Mouse (Mus musculus) embryonic fibroblast, embryonic 13.5 days (primary cell): Measurements from ENCODE around the gene Shd. TPM values are rescaled to one million over a fixed set of nuclear protein-coding genes. Genes with fewer than 3 reads are reported as not detected.

Experiments used
- H3K27ac ChIP-seq: 2 replicates; pipeline ENCODE4 v1.5.1; 2012; ENCODE audit warnings: low read length, control low read depth, inconsistent platforms; ENCODE audit not compliant: insufficient read depth
- H3K4me1 ChIP-seq: 2 replicates; pipeline ENCODE4 v1.6.1; 2011; ENCODE audit warnings: low read length; ENCODE audit not compliant: control insufficient read depth, insufficient read depth
- H3K4me3 ChIP-seq: 2 replicates; pipeline ENCODE4 v1.5.1; 2011; ENCODE audit warnings: mild to moderate bottlenecking, control low read depth, low read length; ENCODE audit not compliant: insufficient read depth
- CTCF ChIP-seq: IDR thresholded peaks from 2 replicates; pipeline ENCODE4 v1.5.1; 2011; ENCODE audit warnings: mild to moderate bottlenecking, control low read depth, low read length, moderate library complexity, borderline replicate concordance; ENCODE audit not compliant: insufficient read depth
- POLR2A ChIP-seq: IDR thresholded peaks from 2 replicates; pipeline ENCODE4 v1.6.1; 2011; ENCODE audit warnings: low read depth, mild to moderate bottlenecking, control low read depth, low read length, moderate library complexity
- polyA plus RNA-seq: library from polyadenylated mRNA; stranded (reverse); fragments of >200 nt; gene quantifications from 2 replicates; pipeline ENCODE4 v1.2.4, GENCODE M21; 2011; ENCODE audit warnings: low read depth; ENCODE audit not compliant: missing spikeins, insufficient read length

The Shd gene
- polyA plus RNA-seq, 1 experiment, result 0.39 TPM

DNA sequence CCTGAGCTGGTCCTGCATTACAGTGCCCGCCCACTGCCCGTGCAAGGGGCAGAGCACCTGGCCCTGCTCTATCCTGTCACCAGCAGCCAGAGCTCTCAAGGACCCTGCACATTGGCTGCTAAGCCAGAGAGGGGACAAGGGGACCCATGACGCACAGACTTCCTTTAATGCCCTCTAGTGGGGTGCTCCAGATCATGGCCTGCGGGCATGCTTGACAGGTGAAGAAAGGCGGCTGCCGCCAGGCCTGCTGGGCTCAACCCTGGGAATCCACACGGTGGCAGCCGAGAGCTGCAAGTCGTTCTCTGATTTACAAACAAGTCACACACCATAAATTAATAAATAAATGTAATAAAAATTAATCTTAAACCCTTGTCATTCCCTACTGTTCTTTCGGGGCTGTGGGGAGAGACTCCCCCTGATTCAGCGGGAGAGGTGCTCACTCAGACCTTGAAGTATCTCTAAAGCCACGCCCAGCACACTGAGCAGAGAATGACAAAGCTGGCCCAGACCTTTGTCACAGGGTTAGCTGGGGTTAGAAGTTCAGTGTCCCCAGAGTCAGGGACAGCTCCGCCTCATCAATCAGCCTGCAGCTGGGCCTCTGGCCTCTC is 6.1 kb downstream of the Shd start:
- H3K27ac ChIP-seq, result no peak overlapping the region

DNA sequence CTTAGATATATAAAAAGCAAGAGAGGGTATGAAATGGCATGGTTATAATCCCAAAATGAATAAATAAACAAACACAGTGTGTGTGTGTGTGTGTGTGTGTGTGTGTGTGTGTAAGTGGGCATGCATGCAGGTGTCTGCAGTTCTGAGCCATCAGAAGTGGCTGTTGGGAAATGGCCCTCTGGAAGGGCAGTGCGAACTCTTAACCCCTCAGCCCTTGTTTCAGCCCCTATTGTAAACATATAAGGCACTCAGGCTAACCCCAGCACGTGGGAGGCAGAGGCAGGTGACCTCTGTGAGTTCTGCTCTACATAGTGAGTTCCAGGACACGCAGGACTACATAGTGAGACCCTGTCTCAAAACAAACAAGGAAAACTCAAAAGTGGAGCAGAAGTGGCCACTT is 7.0 kb downstream of the Shd start:
- Histone ChIP-seq H3K4me1 (no peaks in the 10 kb centered on the region), H3K4me3 (no peak overlapping the region), H3K27ac (no peak overlapping the region)
- no peak for TF ChIP-seq POLR2A
- TF ChIP-seq CTCF, result no peak

More for the DNA sequence above, 6.1 kb downstream of the Shd start:
- no peaks in the 10 kb centered on the region for H3K4me1 ChIP-seq
- no peak overlapping the region for H3K4me3 ChIP-seq
- TF ChIP-seq CTCF (peak; percentile 72), POLR2A (no peak)

DNA sequence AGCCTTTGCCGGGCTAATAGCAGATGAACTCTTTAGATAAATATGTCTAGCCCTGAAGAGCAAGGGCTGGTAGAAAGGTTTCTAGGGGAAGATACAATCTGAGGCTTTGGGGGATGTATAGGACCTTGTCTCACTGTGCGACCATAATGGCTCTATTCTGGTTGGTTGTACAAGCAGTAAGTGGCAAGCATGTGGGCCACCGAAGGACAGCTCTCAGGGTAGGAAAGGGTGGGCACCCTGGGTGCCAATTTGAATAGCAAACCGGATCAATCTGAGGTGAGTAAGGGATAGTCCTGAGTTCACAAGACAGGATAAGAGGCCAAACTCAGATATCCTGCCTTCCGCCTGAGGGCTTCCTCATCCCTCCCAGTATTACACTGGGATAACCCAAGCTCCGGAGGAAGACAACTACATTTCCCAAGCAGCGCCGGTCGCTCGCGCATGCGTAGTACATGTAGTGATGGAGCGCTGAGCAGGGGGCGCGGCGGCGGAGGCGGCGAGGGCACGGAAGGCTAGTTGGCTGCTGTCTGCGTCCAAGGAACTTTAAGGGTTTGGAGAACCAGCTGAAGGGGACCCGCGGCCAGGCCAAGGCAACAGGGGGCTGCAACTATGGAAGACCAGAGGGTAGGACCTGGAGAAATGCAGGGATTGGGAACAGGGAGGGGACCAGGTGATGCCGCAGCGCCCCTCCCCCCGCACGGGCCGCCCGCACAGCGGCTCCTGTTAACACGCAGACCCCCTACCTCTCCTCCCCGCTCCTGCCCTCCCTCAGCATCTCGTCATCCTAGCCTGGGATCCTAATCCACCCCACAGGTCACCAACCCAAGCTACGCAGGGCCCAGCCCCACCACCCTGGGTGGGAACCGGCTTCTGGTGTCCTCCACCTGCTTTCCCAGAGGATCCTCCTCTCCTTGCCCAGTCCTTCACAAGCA is 16.0 kb downstream of the Shd start, which contains the start of gene Fsd1:
Fsd1 (plus strand) TSS at position 480 of the 932 bp plus-strand sequence.
- TF ChIP-seq CTCF, result no peak
- no peak; the same call in 1 of the 2 replicates for TF ChIP-seq POLR2A
- Histone ChIP-seq H3K4me3 (peak within 1 kb of the TSS; percentile 47), H3K4me1 (no peaks in the 10 kb centered on the region), H3K27ac (no peak within 1 kb of the TSS)

DNA sequence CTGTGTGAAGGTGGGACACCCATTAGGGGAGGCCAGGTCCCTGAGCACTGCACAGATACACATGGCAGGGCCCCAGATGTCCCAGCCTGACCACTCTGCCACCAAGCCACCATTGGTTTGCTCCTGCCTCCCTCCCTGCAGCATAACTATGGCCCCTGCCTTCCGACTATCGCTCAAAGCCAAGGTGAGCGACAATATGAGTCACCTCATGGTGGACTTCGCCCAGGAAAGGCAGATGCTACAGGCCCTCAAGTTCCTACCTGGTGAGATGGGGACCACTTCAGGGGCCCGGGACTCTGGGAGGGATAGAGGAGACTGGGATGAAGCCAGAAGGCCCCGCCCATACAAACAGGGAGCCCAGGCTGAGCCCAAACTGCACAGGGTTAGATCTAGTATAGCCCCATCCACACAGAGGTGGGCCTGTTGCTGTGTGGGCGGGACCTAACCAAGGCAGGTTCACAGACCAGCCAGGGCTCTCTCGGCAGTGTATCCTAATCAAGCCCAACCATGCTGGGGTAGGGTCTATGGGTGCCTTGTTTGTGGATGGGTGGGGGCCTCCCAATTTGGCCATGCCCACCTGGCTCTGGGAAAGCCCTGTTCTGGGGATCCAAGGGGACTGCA is 20.1 kb downstream of the Shd start:
- no peak overlapping the region for H3K27ac ChIP-seq

DNA sequence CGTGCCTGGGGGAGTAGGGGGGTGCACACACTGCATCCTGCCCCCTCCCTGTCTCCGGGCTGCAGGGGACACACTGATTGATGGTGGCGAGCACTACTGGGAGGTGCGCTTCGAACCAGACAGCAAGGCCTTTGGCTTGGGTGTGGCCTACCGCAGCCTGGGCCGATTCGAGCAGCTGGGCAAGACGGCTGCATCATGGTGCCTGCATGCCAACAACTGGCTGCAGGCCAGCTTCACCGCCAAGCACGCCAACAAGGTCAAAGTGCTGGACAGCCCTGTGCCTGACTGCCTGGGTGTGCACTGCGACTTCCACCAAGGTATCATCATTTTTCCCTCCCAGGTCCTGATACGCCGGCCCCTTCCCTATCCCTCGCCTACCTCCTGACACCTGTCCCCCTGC is 25.7 kb downstream of the Shd start:
- Histone ChIP-seq H3K4me3 (no peak overlapping the region), H3K4me1 (no peaks in the 10 kb centered on the region), H3K27ac (no peak overlapping the region)
- TF ChIP-seq CTCF, result no peak
- TF ChIP-seq POLR2A, result no peak

More for the DNA sequence above, 20.1 kb downstream of the Shd start:
- Histone ChIP-seq H3K4me3 (no peak overlapping the region), H3K4me1 (no peaks in the 10 kb centered on the region)
- TF ChIP-seq CTCF (no peak), POLR2A (no peak)

GRCm38 (mm10) chr17:55999794-56000499 is 29.7 kb downstream of the Shd start:
- Histone ChIP-seq H3K4me3 (no peak overlapping the region), H3K4me1 (no peaks in the 10 kb centered on the region), H3K27ac (no peak overlapping the region)
- TF ChIP-seq CTCF, result no peak
- no peak for TF ChIP-seq POLR2A

DNA sequence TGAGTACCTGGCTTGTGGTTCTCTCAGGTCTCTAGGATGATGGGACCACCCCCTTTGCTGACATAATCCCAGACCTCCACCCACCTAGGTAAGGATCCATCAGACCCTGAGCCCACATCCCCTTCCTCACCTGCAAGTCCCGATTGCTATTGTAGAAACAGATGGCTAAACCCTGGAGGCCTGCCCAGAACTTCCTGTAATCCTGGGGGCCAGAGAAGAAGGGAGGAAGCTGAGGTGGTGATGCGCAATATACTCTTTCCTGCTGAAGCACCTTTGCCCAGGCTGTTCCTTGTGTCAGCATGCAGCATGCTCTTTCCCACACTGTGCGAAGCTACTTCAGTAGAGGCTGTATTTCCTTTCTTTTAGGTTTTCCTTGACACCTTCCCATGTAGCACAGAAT is 32.7 kb downstream of the Shd start:
- Histone ChIP-seq H3K4me1 (no peaks in the 10 kb centered on the region), H3K27ac (no peak overlapping the region), H3K4me3 (no peak overlapping the region)
- TF ChIP-seq POLR2A (no peak), CTCF (no peak)

DNA sequence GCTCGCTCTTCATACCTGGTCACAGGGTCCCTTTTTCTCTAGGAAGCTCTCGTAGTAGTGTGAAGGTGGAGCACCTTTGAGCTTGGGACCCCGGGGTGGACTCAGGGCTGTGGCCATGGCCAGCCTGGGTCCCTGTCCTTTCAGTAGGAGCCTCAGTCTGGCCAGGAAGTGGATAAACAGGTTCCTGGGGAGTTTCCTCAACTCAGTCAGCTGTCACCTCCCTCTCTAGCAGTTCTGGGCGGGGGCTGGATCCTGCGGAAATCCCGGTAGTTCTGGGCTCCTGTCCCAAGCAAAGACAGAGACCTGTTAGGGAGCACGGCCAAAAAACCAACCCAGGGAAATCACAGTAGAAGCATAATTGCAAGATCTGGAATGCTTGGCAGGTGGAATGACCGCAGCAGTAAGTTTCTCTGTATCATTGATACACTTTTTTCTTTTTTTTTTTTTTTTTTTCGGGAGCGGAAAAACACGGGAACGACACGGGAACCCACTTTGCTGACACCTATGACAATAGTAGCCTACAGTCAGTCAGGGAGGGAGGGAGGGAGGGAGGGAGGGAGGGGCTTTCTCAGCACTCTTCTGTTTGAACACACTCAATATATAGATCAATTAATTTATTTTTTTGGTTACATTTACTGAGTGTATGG is 35.3 kb downstream of the Shd start, which contains the start of the genes Stap2 and Mpnd:
Stap2 (minus strand) TSS at position 170 of the 647 bp plus-strand sequence.
Mpnd (plus strand) TSS at position 297 of the 647 bp plus-strand sequence.
- no peak within 1 kb of the TSS for H3K27ac ChIP-seq
- H3K4me3 ChIP-seq, result no peak within 1 kb of the TSS

GRCm38 (mm10) chr17:56006956-56007355 is 36.7 kb downstream of the Shd start:
- H3K27ac ChIP-seq, result no peak overlapping the region
- TF ChIP-seq POLR2A (no peak), CTCF (no peak)
- no peak overlapping the region for H3K4me3 ChIP-seq
- H3K4me1 ChIP-seq, result no peaks in the 10 kb centered on the region

More for the DNA sequence above, 35.3 kb downstream of the Shd start, which contains the start of the genes Stap2 and Mpnd:
- TF ChIP-seq CTCF (no peak), POLR2A (no peak)
- H3K4me1 ChIP-seq, result no peaks in the 10 kb centered on the region
